Mouse (Mus musculus) lung, adult 2 months (tissue): ENCODE results near the gene Ttc21b.

Experiments used
- CTCF ChIP-seq: fragments of 200-500 bp; IDR thresholded peaks from 2 replicates; pipeline ENCODE4 v1.5.1; 2011; ENCODE audit warnings: mild to moderate bottlenecking, low read length, control low read depth; ENCODE audit not compliant: insufficient read depth
- POLR2A ChIP-seq: fragments of 200-500 bp; IDR thresholded peaks from 2 replicates; pipeline ENCODE4 v1.6.1; 2011; ENCODE audit warnings: low read depth, mild to moderate bottlenecking, control low read depth, low read length, borderline replicate concordance; ENCODE audit errors: extremely low read depth

DNA sequence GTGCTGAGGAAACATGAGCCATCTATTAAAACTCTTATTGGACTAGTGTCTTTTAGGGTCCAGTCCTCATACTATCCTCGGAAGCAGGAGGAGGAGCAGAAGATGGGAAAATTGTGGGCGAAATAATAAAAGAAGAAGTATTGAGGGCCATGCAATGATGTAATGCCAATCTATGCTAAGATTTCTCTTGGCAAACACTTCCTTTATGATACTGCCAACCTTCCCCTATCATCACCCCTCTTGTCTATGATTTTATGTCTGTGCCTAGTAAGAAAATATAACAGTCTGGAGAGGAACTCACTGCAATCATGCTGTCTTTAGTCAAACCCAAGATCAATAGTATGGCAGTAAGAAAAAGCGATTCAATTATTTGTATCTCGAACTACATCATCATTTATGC lies 113.1 kb downstream of the Ttc21b start:
- TF ChIP-seq POLR2A (no peak), CTCF (no peak)
